Mouse (Mus musculus) gonadal fat pad, adult 2 months (tissue): ENCODE results near the gene Kif3a. TPM values are rescaled to one million over a fixed set of nuclear protein-coding genes. Genes with fewer than 3 reads are reported as not detected.

Experiments used
- DNase-seq: peaks from one replicate; pipeline ENCODE4 v3.0.0-alpha.2; 2012; ENCODE audit warnings: low read depth
- polyA plus RNA-seq: library from polyadenylated mRNA; depleted of rRNA; stranded (reverse); fragments of >200 nt; gene quantifications from 2 replicates; pipeline ENCODE4 v1.2.3, GENCODE M21; 2012; rRNA removed

Kif3a gene
- 5.9 and 6.4 TPM in 2 replicates for polyA plus RNA-seq

- peak; percentile 45 for DNase-seq
These were observed at the start of gene Kif3a for GRCm38 (mm10) chr11:53567224-53568014. Gene Kif3a, plus strand, starts transcription at chr11:53567379.

DNA sequence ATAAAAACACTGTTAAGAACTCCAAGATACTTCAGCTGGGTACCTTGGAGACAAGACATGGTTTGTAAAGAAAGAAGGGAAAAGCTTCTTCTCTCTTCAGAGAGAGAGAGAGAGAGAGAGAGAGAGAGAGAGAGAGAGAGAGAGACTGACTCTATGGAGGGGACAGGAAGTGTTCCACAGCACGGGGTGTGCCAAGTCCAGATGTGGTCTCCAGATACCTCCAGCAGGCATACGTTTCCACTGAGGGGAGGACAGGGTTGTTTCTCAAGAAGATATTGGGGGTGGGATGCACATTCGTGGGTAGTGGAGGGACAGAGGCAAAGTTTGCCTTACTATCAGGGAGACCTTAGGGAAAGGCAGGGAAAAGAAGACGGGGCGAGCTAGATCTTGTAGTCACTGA lies 48.4 kb upstream of the Kif3a start:
- no peak for DNase-seq

DNA sequence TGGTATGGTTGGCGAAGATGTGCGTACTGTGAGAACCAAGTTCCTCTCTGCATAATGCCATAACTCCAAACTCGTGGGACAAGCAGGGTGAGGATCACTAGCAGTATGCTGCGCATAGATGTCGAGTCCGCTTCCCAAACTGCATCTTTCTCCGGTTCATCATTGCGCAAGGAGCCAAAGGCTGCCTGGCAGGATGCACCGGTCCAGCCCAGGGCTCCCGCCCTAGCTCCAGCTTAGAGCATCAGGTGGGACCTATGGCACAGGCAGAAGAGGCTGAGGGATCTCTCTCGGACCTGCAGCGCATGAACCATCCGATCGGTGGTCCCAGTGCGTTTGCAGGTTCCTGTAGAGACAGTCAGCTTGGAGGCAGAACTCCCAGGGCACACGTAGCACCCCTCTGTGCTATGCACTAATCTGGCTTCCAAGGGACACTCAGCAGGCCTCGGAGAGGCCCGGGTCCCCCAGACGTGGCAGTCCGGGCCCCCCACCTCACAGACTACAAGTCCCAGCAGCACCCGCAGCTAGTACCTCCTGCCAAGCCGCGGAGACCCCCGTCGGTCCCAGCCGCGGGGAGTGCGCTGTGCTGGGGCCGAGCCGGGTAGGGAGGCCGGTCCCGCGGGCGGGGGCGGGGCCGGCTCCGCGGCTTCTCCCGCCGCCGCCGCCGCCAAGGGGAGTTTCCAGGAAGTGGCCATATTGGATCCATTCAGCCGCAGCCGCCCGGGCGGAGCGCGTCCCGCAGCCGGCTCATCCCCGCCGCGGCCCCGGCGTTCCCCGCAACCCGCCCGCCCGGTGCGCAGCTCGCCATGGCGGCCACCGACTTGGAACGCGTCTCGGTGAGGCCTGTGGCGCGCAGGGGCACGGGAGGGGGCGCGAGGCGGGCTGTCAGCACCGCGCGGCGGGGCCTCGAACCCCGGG lies 47.7 kb upstream of the Kif3a start, which contains the start of gene Sept8:
Gene Sept8, plus strand, starts transcription at position 51 of the 915 bp plus-strand sequence.
- DNase-seq = no peak

GRCm38 (mm10) chr11:53520122-53520978 lies 46.8 kb upstream of the Kif3a start:
- no peak for DNase-seq

DNA sequence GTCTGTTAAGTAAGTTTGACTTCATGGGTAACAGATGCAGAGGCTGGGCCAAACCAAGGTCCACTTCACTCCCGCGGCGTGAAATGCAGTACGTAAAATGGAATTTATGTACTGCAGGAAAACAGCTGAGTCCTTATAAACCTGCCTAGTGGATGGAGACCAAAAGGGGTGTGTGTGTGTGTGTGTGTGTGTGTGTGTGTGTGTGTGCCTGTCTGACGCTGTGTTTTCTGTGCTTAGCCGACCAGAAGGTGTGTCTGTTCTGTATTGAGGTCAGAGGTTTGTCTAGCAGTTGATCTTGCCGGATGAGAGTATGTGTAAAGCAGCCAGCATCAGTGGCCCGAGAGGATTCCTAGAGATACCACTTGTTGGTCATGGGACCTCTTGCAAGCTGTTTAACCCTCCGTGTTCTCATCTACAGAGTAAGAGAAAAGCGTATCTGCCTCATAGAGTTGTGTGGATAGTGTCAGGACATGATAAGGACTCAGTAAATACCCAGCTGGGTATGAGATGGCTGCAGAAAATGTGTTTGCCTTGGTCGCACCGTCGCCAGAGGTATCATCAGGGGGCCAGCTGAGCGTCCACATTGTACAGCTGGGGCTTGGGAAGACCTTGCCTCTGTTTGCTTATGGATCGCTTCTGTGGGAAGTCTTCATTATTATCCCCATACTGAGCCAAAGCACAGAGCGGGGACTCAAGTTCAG lies 45.9 kb upstream of the Kif3a start:
- DNase-seq = no peak

- DNase-seq = no peak
These were observed 45.4 kb upstream of the Kif3a start for GRCm38 (mm10) chr11:53521821-53522131.

GRCm38 (mm10) chr11:53522362-53522761 lies 44.8 kb upstream of the Kif3a start:
- no peak for DNase-seq

DNA sequence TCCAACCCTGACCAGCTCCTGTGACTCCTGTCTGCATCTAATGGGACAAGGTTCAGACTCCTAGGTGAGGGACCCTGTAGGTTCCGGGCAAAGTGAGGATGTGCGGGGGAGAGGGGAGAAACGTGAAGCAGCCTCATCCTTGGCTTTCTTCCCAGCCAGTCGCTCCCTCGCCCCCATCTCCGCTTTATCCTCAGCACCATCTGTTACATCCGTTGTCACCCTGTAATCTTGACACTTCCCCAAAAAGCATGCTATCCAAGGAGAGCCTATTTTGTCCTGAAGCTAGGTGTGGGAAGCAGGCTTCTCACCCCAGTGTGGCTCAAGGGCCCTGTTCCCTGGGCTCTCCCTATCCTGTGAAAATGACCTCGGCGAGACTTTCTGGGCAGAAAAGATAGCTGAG lies 44.2 kb upstream of the Kif3a start:
- no peak for DNase-seq

DNA sequence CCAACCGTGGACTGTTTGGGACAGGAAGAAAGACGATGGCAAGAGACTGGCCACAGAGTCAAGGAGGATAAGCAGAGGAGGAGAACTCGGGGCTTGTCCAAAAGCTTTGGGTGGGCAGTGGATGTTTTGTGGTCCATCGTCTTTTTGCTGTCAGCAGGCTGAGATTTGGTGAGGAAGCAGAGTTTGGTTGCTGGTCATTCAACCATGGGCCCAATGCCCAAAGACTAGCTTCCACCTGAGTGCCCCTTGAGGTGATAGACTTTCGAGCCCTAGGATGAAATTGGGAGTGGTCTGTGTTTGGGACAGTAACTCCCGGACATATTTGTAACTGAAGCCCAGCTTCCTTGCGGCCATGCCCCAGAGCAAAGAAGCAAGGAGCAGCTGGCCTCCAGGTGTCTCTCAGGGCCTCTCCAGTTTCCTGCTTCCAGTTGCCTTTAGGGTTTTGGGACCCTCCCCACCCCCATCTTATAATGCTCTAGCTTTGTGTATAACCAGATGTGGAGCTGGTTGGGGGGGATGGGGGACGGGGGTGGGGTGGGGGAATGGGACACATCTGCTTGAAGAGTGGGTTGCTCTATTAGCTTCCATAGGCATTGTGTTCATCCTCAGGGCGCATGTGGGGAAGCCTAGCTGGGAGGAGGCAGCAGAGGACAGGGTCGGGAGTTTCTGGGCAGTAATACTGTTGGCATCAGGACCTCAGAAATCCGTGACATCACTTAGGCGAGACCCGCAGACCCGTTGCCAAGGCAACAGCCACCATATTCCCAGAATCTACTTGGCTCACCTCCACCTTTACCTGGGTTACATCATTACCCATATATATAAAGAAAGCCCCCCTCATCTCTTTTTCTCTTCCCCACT lies 43.4 kb upstream of the Kif3a start:
- no peak for DNase-seq

- no peak for DNase-seq
These were observed 42.3 kb upstream of the Kif3a start for GRCm38 (mm10) chr11:53524905-53525304.

DNA sequence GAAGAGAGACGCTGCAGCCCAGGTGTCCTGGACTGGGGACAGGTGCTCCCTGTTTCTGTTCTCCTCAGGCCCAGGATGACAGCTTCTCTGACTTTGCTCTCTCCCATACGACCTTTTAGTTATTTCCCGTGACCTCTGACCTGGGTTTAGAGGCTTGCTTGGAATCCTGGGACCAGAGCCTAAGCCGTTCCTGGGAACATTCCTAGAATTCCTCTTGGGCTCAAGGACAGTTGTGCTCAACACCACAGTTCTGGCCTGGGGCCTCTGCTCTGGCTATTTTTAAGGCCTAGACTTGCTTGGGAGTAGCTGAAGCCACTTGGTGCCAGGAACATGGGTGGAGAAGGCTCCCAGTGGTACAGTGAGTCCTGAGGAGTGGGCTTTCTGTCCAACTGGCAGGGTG lies 41.7 kb upstream of the Kif3a start:
- DNase-seq = no peak

- DNase-seq = no peak
These were observed 38.6 kb upstream of the Kif3a start for GRCm38 (mm10) chr11:53528397-53529252.

GRCm38 (mm10) chr11:53529253-53529557 lies 38.0 kb upstream of the Kif3a start:
- no peak for DNase-seq

GRCm38 (mm10) chr11:53530001-53530400 lies 37.2 kb upstream of the Kif3a start:
- DNase-seq = no peak

DNA sequence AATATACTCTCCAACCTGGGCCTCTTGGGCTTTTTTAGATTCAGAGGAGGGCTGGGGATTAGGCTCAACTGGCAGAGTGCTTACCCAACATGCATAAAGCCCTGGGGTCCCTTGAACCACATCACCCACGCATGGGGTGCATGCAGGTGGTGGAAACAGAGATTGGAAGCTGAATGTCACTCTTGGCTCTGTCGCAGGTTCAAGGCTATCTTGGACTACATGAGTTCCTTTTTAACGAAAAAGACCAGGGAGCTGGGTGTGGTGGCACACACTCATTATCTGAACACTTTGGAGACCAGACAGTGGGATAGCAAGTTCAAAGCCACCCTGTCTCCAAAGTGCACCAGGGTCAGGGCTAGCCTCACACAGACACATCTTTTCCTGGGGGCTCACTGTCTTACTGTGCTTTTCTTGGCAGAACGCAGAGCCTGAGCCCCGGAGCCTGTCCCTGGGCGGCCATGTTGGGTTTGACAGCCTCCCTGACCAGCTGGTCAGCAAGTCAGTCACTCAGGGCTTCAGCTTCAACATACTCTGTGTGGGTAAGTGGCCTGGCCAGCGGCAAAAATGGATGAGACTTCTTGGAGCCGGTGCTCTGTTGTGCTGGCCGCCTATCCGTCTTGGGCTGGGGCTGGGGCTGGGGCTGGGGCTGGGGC lies 35.5 kb upstream of the Kif3a start:
- DNase-seq = no peak

DNA sequence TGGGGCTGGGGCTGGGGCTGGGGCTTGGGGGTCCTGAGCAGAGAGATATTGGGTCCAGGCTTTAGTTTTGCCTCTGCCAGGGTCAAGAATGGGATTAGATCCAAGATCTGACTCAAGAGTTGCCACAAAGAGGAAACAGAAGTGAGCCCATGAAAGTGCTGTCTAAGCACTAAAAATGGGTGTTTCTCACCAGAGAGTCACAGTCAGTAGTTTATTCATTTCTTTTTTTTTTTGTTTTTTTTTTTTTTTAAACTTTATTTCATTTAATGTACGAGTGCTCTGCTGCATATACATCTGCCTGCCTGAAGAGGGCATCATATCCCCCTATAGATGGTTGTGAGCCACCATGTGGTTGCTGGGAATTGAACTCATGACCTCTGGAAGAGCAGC lies 35.0 kb upstream of the Kif3a start:
- no peak for DNase-seq

DNA sequence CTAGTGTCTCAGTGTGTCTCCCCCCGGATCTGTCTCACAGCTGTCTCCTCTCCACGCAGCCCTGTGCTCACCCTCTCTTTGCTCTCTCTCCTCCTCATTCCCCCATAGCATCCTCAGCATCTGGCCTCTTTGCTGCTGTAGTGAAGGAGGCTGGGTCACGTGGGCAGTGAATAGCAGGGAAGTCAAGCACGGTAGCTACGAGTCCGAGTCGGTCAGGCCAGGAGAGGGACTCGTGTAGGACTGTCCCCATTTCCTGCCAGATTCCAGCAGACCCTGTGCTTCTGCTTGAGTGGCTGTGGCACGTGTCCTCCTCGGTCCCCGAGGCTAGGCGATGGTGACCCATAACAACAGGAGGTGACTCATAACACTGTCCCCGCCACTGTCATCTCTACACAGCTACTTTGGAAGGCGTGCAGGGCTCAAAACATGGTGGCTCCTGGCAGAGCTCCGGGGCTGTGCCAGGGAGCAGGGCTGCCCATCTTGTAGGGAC lies 28.1 kb upstream of the Kif3a start:
- DNase-seq = no peak

DNA sequence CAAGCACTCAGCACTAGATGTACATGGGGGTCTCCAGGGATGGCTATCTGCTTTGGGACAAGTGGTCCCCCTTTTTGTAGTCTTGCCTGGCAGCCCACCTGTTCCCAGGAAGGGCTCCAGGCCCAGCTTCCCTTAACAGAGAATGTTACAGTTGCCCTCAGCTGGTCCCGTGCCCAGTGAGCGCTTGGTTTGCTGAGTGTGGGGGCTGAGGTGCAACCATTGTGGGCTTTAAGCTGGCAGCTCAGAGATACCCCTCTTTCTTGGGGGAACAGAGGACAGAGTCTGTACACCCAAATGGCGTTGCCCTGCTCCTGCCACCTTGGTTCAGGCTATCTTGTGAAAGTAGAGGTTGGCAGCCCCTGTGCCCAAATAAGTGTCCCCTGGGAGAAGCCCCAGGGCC lies 26.8 kb upstream of the Kif3a start:
- DNase-seq = no peak

DNA sequence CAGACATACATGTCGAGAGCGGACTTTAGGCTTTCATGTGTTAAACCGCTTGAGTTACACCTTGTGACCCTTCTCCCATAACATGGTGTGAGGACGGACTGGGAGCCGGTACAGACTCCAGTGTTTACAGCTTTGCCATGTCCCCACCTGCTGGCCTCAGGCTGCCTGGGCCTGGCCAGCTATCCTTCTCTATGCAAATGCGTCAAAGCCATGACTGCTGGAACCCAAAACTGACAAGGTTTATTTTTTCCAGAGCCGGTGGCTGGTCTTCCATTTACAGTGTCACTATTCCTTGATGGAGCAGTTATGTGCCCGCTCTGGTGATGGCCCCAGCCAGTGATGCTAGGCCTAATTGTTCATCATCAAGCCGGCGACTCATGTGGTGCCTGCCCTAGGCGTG lies 26.0 kb upstream of the Kif3a start:
- no peak for DNase-seq
